Mouse (Mus musculus) ES-E14 (cell line): ENCODE data around the gene Lrfn5. TPM values are rescaled to one million over a fixed set of nuclear protein-coding genes. Genes with fewer than 3 reads are reported as not detected.

Source experiments
- DNase-seq: peaks from one replicate; pipeline ENCODE4 v3.0.0-alpha.2; 2013; ENCODE audit warnings: low read depth, low spot score
- H3K27ac ChIP-seq: 2 replicates; pipeline ENCODE4 v1.5.1; 2012; ENCODE audit warnings: low read depth, mild to moderate bottlenecking, low read length, moderate library complexity, mixed read lengths; ENCODE audit not compliant: poor library complexity, insufficient read depth, severe bottlenecking
- H3K36me3 ChIP-seq: 2 replicates; pipeline ENCODE4 v1.6.1; 2012; ENCODE audit warnings: mild to moderate bottlenecking, low read length, moderate library complexity, mixed read lengths; ENCODE audit not compliant: control insufficient read depth, poor library complexity, insufficient read depth, severe bottlenecking
- H3K4me1 ChIP-seq, 2 experiments: fragments of 150-350 bp in 1 of 2; sonication (generic) in 1 of 2; 2 replicates each; pipeline ENCODE4 v1.6.1; 2012; ENCODE audit warnings: low read length in 2 of 2, mild to moderate bottlenecking in 1 of 2, mixed read lengths in 1 of 2; ENCODE audit not compliant: control insufficient read depth in 2 of 2, insufficient read depth in 2 of 2, poor library complexity in 1 of 2
- H3K4me3 ChIP-seq, 2 experiments: fragments of 150-350 bp in 1 of 2; sonication (generic) in 1 of 2; 2 replicates each; pipeline ENCODE4 v1.5.1; 2012; ENCODE audit warnings: low read length in 2 of 2, low read depth in 1 of 2, mild to moderate bottlenecking in 1 of 2, mixed read lengths in 1 of 2; ENCODE audit not compliant: insufficient read depth in 1 of 2, poor library complexity in 1 of 2, severe bottlenecking in 1 of 2
- H3K9ac ChIP-seq: 2 replicates; pipeline ENCODE4 v1.6.1; 2012; ENCODE audit warnings: low read depth, mild to moderate bottlenecking, low read length, mixed read lengths; ENCODE audit not compliant: poor library complexity, insufficient read depth, severe bottlenecking
- H3K9me3 ChIP-seq: fragments of 150-350 bp; sonication (generic); 2 replicates; pipeline ENCODE4 v1.6.1; 2012; ENCODE audit warnings: low read depth, mild to moderate bottlenecking, low read length; ENCODE audit not compliant: control insufficient read depth, insufficient read depth
- CHD2 ChIP-seq: IDR thresholded peaks from 2 replicates; pipeline ENCODE4 v1.6.1; 2014; ENCODE audit warnings: mild to moderate bottlenecking, low read depth, low read length, inconsistent platforms
- HCFC1 ChIP-seq: IDR thresholded peaks from 2 replicates; pipeline ENCODE4 v1.6.1; 2012; ENCODE audit warnings: low read length, inconsistent platforms, borderline replicate concordance; ENCODE audit not compliant: insufficient read depth
- MAFK ChIP-seq: IDR thresholded peaks from 2 replicates; pipeline ENCODE4 v1.6.1; 2014; ENCODE audit warnings: mild to moderate bottlenecking, low read depth, low read length, inconsistent platforms; ENCODE audit not compliant: insufficient read depth
- ZC3H11A ChIP-seq: IDR thresholded peaks from 2 replicates; pipeline ENCODE4 v1.6.1; 2012; ENCODE audit warnings: low read depth, mild to moderate bottlenecking, inconsistent platforms, low read length, borderline replicate concordance
- ZNF384 ChIP-seq: IDR thresholded peaks from 2 replicates; pipeline ENCODE4 v1.6.1; 2012; ENCODE audit warnings: low read depth, low read length, inconsistent platforms
- in situ Hi-C, 2 experiments: fragments of 600-800 bp; cut with MboI; formaldehyde crosslinking; loops; one replicate each; pipeline ENCODE4 v1.15.1; 2025; ENCODE audit warnings: low sequenced_read_pairs in 2 of 2, inconsistent platforms in 1 of 2; ENCODE audit not compliant: unreplicated experiment in 2 of 2
- total RNA-seq: library from RNA; depleted of rRNA; stranded (reverse); fragments of 300-350 nt; gene quantifications from 2 replicates; pipeline ENCODE4 v1.2.3, GENCODE M21; 2012

Lrfn5 gene
- total RNA-seq, 1 experiment = 0.22 TPM

- no peak overlapping the region for H3K27ac ChIP-seq
- H3K4me1 ChIP-seq = peaks cover 0 to 6% of the 10 kb centered on the region in 2 experiments; a peak in 1 of 4 replicates
- peak overlapping the region; percentile 40; the same call in 1 of the 2 replicates for H3K9ac ChIP-seq
- no peak for TF ChIP-seq ZNF384
- no peak for TF ChIP-seq MAFK
- no peak for TF ChIP-seq CHD2
- no peak for TF ChIP-seq HCFC1
- no peak for TF ChIP-seq ZC3H11A
- no peak for DNase-seq
- no peaks in the 10 kb centered on the region for H3K36me3 ChIP-seq
- in situ Hi-C loops = no loop called here
- peak overlapping the region; percentile 27 to 52; a peak in 3 of 4 replicates for H3K4me3 ChIP-seq
- no peaks in the 10 kb centered on the region for H3K9me3 ChIP-seq
These were observed 1.3 kb downstream of the Lrfn5 start for GRCm38 (mm10) chr12:61524183-61524651.

- in situ Hi-C loops = no loop called here
- Histone ChIP-seq H3K27ac (no peak overlapping the region), H3K36me3 (no peaks in the 10 kb centered on the region), H3K9ac (no peak overlapping the region), H3K9me3 (no peaks in the 10 kb centered on the region), H3K4me3 (no peak overlapping the region), H3K4me1 (peaks cover 0 to 6% of the 10 kb centered on the region in 2 experiments; a peak in 1 of 4 replicates)
- TF ChIP-seq CHD2 (no peak), ZC3H11A (no peak), MAFK (no peak), HCFC1 (no peak), ZNF384 (no peak)
- no peak for DNase-seq
These were observed 3.2 kb downstream of the Lrfn5 start for GRCm38 (mm10) chr12:61526199-61526598.

- Histone ChIP-seq H3K9ac (no peak overlapping the region), H3K36me3 (no peaks in the 10 kb centered on the region), H3K4me1 (no peaks in the 10 kb centered on the region), H3K4me3 (no peak overlapping the region), H3K27ac (no peak overlapping the region), H3K9me3 (no peaks in the 10 kb centered on the region)
- in situ Hi-C loops = no loop called here
- no peak for DNase-seq
- TF ChIP-seq CHD2 (no peak), HCFC1 (no peak)
These were observed 57.0 kb downstream of the Lrfn5 start for GRCm38 (mm10) chr12:61579949-61580348.

DNA sequence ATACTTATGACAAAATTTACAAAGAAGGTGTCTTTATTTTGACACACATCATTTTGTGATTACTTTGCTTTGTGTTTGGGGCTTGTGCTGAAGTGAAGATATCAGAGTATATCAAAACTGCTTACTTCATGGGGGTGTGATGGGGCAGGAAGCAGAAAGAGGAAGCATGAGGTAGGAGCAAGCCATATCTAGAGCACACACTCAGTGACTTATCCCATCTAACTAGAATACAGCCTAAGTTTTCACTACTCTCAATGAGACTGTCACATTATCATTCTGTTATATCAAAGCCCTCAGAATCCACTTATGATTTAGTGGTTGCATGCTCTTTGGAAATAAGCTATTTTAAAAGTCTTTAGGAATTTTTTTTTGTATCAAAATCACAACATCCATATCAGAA, 77.4 kb downstream of the Lrfn5 start:
- Histone ChIP-seq H3K4me1 (no peaks in the 10 kb centered on the region), H3K9ac (no peak overlapping the region), H3K36me3 (no peaks in the 10 kb centered on the region), H3K27ac (no peak overlapping the region), H3K4me3 (no peak overlapping the region), H3K9me3 (no peaks in the 10 kb centered on the region)
- in situ Hi-C loops = no loop called here
- no peak for TF ChIP-seq ZNF384
- no peak for TF ChIP-seq ZC3H11A
- no peak for TF ChIP-seq CHD2
- no peak for TF ChIP-seq MAFK
- no peak for TF ChIP-seq HCFC1
- no peak for DNase-seq

- Histone ChIP-seq H3K9ac (no peak overlapping the region), H3K36me3 (no peaks in the 10 kb centered on the region), H3K4me1 (peaks cover 4 to 6% of the 10 kb centered on the region in 2 experiments; a peak in 3 of 4 replicates), H3K27ac (no peak overlapping the region), H3K9me3 (no peaks in the 10 kb centered on the region), H3K4me3 (no peak overlapping the region)
- DNase-seq = no peak
- TF ChIP-seq HCFC1 (no peak), ZC3H11A (no peak), ZNF384 (no peak), CHD2 (no peak), MAFK (no peak)
- in situ Hi-C loops = no loop called here
These were observed 84.9 kb downstream of the Lrfn5 start for GRCm38 (mm10) chr12:61607871-61608270.
